8 mouse cellular contexts compared by ENCODE assay signal in the genomic region with DNA sequence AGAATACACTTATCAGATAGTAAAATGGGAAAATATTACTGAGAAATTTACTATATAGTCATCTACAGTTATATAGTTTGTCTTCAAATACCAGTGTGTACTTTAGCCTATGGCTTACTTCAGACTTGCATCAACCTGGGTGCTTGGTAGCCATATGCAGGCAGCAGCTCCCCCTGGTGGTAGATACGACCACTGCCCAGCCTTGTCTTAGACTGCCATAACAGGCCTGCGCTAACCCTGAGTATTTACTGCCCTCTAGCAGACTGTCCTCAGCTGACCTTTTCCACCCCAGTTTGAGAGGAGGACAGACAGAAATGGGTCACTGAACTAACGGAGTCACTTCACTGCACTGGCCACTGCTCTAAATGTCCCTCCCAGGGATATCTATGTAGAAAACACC.
DNase-seq lines count a peak whose midpoint lies in the region; ATAC-seq and TF ChIP-seq lines count a peak whose summit lies in the region.

No protein-coding gene starts in this region.

- peak; percentile 95 for ATAC-seq in Patski
- peak; percentile 81 for ATAC-seq in hindbrain, embryonic 14.5 days (ENCODE audit: low FRiP score)

- DNase-seq in Patski (ENCODE audit: low read depth, low spot score): no peak
- DNase-seq in cerebellum, postnatal 10 days: peak; percentile 93
- peak; percentile 59 to 65 for DNase-seq in frontal cortex, postnatal 14 days (ENCODE audit: low spot score in 2 of 2)
- peak; percentile 80 for DNase-seq in hindbrain, embryonic 14.5 days (ENCODE audit: low spot score)
- DNase-seq in left cerebral cortex, adult 18-20 months (ENCODE audit: low spot score in 2 of 2): peak; percentile 79 to 84
- DNase-seq in right cerebral cortex, adult 2 months (ENCODE audit: low spot score in 2 of 2): peak; percentile 81
- DNase-seq in urinary bladder, postnatal 25 days (ENCODE audit: low spot score): peak; percentile 71

- H3K4me2 ChIP-seq in hindbrain, embryonic 14.5 days (replicated peaks): no peak overlapping the region

- POLR2A ChIA-PET in Patski (lab: Charles Lee): no interaction called here

- H3K4me3 ChIP-seq in hindbrain, embryonic 14.5 days (replicated peaks; ENCODE audit: low read length): no peak overlapping the region
- peak overlapping the region; percentile 38 for H3K4me3 ChIP-seq in megakaryocyte, embryonic 14.5 days (replicated peaks)

- in situ Hi-C loops in Patski (cut with MboI; ENCODE audit: low pct_unique_long_range_greater_than_20kb): no loop called here

- H3K9me3 ChIP-seq in hindbrain, embryonic 14.5 days (ENCODE audit: control insufficient read depth, low read length): no peaks in the 10 kb centered on the region
- H3K9me3 ChIP-seq in megakaryocyte, embryonic 14.5 days: no peaks in the 10 kb centered on the region

- no peaks in the 10 kb centered on the region for H3K4me1 ChIP-seq in hindbrain, embryonic 14.5 days (replicated peaks; ENCODE audit: control insufficient read depth, insufficient read depth, low read length)
- peaks cover 38% of the 10 kb centered on the region for H3K4me1 ChIP-seq in megakaryocyte, embryonic 14.5 days

- H3K27me3 ChIP-seq in Patski: no peaks in the 10 kb centered on the region
- H3K27me3 ChIP-seq in hindbrain, embryonic 14.5 days (ENCODE audit: control insufficient read depth, insufficient read depth, low read length): no peaks in the 10 kb centered on the region
- H3K27me3 ChIP-seq in megakaryocyte, embryonic 14.5 days (replicated peaks): no peaks in the 10 kb centered on the region

- no peak overlapping the region for H3K9ac ChIP-seq in hindbrain, embryonic 14.5 days

- H3K27ac ChIP-seq in hindbrain, embryonic 14.5 days: no peak overlapping the region

- TF ChIP-seq CTCF in Patski (IDR thresholded peaks at IDR 0.05): peak; percentile 98

- peaks cover 35% of the 10 kb centered on the region for H3K36me3 ChIP-seq in hindbrain, embryonic 14.5 days (replicated peaks; ENCODE audit: control insufficient read depth, insufficient read depth)
- H3K36me3 ChIP-seq in megakaryocyte, embryonic 14.5 days (replicated peaks; ENCODE audit: low read length): no peaks in the 10 kb centered on the region

- CTCF ChIA-PET in Patski (lab: Charles Lee): interaction anchor here (0.8 to 2.8 kb wide), 9 partner anchors 9 to 484 kb away, joined by 3 to 22 read pairs (median 7); no protein-coding TSS in a partner anchor

- WGBS in hindbrain, embryonic 14.5 days: 21% methylated on average over 3 of the region's 3 CpGs
